Mouse (Mus musculus) retina, postnatal 1 day (tissue): ENCODE measurements around the gene Mus81.

Experiments
- DNase-seq: peaks from one replicate; pipeline ENCODE4 v3.0.0-alpha.2; 2012

Gene Mus81

GRCm38 (mm10) chr19:5433951-5434350, 54.3 kb downstream of the Mus81 start:
- no peak for DNase-seq

DNA sequence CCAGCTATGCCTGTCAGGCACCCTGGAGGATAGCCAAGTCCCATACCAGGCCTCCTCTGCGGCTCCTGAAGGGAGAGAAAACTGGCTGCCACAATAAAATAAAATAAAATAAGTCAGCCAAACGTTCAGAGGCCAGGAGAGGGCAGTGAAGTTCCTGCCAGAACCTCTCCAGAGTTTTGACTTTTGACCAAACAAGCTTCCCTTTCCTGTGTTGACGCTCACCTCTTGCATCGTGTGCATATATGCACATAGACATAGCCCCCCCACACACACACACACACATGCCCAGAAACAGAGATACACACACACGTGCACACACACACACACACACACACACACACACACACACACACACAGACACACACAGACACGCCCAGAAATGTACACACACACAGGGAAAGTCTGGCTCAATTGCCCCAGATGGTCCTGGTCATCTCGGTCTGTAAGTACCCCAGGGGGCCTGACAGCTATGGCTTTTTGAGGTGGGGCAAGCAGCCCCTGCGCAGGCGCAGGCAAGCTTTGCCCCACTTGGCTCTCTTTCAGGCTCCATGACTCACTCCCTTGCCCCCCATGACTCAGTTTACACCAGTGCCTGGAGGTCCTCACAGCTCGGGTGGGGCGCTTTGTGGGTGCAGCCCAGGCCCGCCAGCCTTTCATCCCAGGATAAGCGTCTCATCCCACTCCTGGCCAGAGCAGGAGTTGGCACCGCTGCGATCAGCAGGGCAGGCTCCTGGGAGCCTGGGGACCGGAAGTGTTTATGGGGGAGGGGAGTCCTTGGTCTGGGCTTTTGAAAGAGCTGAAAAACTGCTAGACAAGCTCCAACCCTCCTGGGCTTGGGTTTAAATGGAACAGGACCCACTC, 55.0 kb downstream of the Mus81 start:
- DNase-seq = peak; percentile 63
